Mouse (Mus musculus): Measurements from ENCODE around the gene Gba.

Gene Gba

GRCm38 (mm10) chr3:89183058-89183958 lies 19.4 kb upstream of the Gba start, which contains the start of gene Fam189b:
TSS of gene Fam189b (plus strand) at chr3:89183143.
- DNase-seq (ENCODE audit: low spot score): peak; percentile 92

DNA sequence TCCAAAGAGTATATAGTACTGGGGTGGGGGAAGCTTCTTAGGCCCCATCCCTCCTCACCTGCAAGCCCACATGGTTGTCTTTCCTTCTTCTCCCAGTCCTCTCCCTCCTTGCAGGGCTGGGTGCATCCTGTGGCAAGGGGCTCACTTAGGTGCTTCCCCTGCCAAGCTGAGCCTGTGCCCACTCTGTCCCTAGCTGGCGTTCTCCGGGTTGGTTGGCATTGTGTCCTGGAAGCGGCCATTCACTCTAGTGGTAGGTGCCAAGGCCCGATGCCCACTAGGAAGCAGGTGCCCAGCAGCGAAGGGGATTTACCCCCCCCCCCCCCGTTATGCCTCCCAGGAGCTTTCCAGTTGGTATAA lies 18.8 kb upstream of the Gba start:
- no peak for DNase-seq (ENCODE audit: low spot score)

GRCm38 (mm10) chr3:89187197-89187596 lies 15.5 kb upstream of the Gba start:
- DNase-seq (ENCODE audit: low spot score): no peak

- DNase-seq (ENCODE audit: low spot score): no peak
Measured at GRCm38 (mm10) chr3:89187690-89188477, 14.8 kb upstream of the Gba start.

GRCm38 (mm10) chr3:89188478-89188875 lies 14.3 kb upstream of the Gba start:
- no peak for DNase-seq (ENCODE audit: low spot score)

DNA sequence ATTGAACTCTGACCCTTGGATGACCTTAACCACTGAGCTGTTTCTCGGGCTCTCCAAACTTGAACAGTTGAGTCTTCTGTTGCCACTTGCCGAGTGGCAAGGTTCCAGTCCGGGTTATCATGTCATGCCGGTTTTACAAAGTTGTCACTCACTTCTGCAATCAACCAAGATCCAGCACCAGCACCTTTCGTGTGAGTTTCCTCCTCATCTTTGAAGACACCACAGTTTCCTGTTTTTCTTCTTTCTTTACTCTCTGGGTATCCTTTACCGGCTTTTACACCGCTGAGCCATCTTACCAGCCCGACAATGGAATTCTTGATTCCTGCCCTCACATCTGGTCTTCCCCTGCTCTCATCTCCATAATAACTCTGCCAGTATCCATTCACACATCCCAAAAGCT lies 12.3 kb upstream of the Gba start:
- DNase-seq (ENCODE audit: low spot score): no peak

DNA sequence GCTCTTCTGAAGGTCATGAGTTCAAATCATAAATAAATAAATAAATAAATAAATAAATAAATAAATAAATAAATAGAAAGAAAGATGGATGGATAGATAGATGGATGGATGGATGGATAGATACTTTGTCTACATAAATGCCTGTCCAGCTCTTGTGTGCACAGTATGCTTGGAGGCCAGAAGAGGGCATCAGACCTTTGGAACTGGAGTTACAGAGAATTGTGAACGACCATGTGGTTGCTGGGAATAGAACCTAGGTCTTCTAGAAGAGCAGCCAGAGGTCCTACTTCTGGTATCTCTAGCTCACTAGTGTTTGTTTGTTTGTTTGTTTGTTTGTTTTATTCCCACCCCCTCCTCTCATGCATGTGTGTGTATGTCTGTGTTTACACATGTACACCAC lies 9.4 kb upstream of the Gba start:
- no peak for DNase-seq (ENCODE audit: low spot score)

- DNase-seq (ENCODE audit: low spot score): no peak
Measured at GRCm38 (mm10) chr3:89193853-89194252, 8.9 kb upstream of the Gba start.

GRCm38 (mm10) chr3:89195979-89196877 lies 6.5 kb upstream of the Gba start:
- DNase-seq (ENCODE audit: low spot score): peak; percentile 75

DNA sequence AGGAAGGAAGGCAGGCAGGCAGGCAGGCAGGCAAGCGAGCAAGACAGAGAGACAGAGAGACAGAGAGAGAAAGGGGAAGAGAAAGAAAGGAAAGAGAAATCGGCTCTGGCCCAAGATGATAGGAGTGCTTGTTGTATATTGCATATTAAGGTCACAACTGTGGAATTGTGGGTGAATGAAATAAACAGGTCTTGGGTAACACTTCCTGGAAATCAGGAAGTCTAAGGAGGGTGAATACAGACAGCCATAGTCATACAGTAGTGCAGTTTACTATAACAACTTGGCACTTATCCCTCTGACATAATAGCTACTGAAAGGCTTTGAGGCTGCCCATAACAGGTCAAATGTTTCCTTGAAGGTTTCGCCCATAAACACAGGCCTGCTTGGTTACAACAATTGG lies 2.9 kb upstream of the Gba start:
- DNase-seq (ENCODE audit: low spot score): no peak

DNA sequence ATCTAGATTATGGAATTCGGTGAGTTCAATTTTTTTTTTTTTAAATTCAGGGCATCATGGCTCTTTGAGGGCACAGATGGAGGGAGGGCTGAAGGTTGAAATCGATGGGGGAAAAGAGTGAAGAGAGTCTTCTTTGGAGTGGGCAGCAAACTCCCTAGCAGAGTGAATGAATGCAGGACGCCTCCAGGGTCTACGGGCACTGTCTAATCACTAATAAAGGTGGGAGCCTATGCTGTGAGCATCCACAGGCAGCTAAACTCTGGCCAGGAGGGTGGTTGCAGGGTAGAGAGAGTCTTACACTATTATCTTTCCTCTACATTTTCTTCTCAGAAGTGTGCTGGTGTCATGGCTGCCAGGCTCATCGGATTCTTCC lies 400 bp downstream of the Gba start:
- no peak for DNase-seq (ENCODE audit: low spot score)

DNA sequence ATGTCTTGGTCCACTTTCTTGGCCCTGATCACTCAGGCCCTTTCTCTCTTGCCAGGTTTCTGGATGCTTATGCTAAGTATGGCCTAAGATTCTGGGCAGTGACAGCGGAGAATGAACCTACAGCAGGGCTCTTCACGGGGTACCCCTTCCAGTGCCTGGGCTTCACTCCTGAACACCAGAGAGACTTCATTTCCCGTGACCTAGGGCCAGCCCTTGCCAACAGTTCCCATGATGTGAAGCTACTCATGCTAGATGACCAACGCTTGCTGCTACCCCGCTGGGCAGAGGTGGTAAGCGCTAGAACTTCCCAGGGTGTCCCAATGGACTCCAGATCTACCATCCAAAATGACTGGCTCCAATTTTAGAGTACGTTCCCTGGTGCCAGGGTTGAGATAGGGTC lies 3.4 kb downstream of the Gba start:
- no peak for DNase-seq (ENCODE audit: low spot score)

DNA sequence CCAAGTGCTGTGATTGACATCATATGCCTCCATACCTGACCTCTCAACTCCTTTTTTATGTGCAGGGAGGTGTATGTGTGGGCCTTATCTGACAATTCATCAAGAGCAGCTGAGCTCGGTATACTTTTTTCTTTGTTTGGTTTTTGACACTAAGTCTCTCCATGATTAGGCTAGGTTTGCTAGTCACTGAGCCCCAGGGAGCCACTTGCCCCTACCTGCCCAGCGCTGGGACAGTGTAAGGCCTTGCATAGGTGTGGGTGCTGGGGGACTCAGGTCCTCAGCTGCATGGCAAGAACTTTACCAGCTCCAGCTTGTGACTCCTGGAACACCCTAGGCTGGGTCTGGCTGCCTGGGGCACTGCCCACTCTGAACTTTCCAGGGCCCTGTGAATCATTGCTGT lies 4.0 kb downstream of the Gba start:
- no peak for DNase-seq (ENCODE audit: low spot score)

- DNase-seq (ENCODE audit: low spot score): no peak
Measured at GRCm38 (mm10) chr3:89208075-89208657, 5.4 kb downstream of the Gba start.

GRCm38 (mm10) chr3:89208736-89209135 lies 6.0 kb downstream of the Gba start:
- no peak for DNase-seq (ENCODE audit: low spot score)

GRCm38 (mm10) chr3:89209731-89210130 lies 7.0 kb downstream of the Gba start:
- DNase-seq (ENCODE audit: low spot score): no peak

GRCm38 (mm10) chr3:89210162-89210561 lies 7.4 kb downstream of the Gba start:
- no peak for DNase-seq (ENCODE audit: low spot score)

GRCm38 (mm10) chr3:89210731-89211130 lies 8.0 kb downstream of the Gba start:
- no peak for DNase-seq (ENCODE audit: low spot score)

- peak; percentile 83 for DNase-seq (ENCODE audit: low spot score)
Measured at GRCm38 (mm10) chr3:89213803-89214530, 11.2 kb downstream of the Gba start.

DNA sequence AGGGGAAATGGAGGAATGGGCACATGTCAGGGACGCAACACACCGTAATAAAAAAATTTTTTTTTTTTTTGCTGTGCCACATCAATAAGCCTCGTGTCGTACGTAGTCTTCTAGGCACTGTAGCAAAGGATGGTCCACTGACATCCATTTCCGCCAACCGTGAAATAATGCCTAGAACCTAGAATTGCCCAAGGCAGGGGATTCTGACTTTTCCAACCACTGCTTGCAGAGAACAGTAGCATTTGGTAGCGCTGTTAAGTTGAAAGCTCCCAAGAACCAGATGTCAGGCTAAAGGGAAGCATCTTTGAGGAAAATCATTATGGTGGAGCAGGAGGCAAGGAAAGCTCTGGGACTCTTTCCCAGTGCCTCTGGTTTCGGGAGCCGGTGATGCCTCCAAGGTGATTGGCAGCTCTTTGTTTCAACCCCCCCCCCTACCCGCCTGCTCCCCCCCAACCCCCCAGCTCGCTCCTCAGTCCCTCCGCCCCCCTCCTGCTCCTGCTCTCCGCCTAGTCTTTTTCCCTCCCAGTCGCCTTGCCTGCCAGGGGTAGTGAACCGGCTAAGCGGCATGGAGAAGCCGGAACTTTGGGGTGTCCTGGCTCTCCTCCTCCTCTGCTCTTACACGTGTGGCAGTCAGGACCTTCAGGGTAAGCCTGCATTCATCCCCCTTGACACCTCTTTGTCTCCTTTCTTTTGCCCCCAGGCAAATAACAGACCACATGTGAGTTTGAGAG lies 12.1 kb downstream of the Gba start, which contains the start of gene Thbs3:
Gene Thbs3, plus strand, starts transcription at position 500 of the 731 bp plus-strand sequence.
- no peak for DNase-seq (ENCODE audit: low spot score)

All from left cerebral cortex, adult 11 months (tissue).